Mouse (Mus musculus): Measurements from ENCODE around the gene Cp. TPM values are rescaled to one million over a fixed set of nuclear protein-coding genes. Genes with fewer than 3 reads are reported as not detected.
"Not testable (repeated sequence)": the region's sequence is repeated elsewhere in the genome, so short reads cannot be mapped to it uniquely, and the experiment has no call there.

Gene Cp
- polyA plus RNA-seq (2012; rRNA removed), result 9.6 and 10.5 TPM in 2 replicates

- DNase-seq (ENCODE audit: extremely low spot score in 1 of 2, low spot score in 1 of 2), result no peak
Measured at GRCm38 (mm10) chr3:19956885-19957284, at the start of gene Cp. TSS of gene Cp (plus strand) at chr3:19957054.

- DNase-seq (ENCODE audit: extremely low spot score in 1 of 2, low spot score in 1 of 2), result no peak
Measured at GRCm38 (mm10) chr3:19948552-19948951, 8.3 kb upstream of the Cp start.

- not testable (repeated sequence) for DNase-seq (ENCODE audit: extremely low spot score in 1 of 2, low spot score in 1 of 2)
Measured at GRCm38 (mm10) chr3:19949401-19949800, 7.5 kb upstream of the Cp start.

- no peak for DNase-seq (ENCODE audit: extremely low spot score in 1 of 2, low spot score in 1 of 2)
Measured at GRCm38 (mm10) chr3:19953425-19953824, 3.4 kb upstream of the Cp start.

GRCm38 (mm10) chr3:19953865-19954264 lies 3.0 kb upstream of the Cp start:
- peak in 1 of 2 experiments; percentile 12 for DNase-seq (ENCODE audit: extremely low spot score in 1 of 2, low spot score in 1 of 2)

GRCm38 (mm10) chr3:19958031-19958430 lies 1.2 kb downstream of the Cp start:
- DNase-seq (ENCODE audit: extremely low spot score in 1 of 2, low spot score in 1 of 2), result no peak

GRCm38 (mm10) chr3:19958983-19959382 lies 2.1 kb downstream of the Cp start:
- no peak for DNase-seq (ENCODE audit: extremely low spot score in 1 of 2, low spot score in 1 of 2)

- no peak for DNase-seq (ENCODE audit: extremely low spot score in 1 of 2, low spot score in 1 of 2)
Measured at GRCm38 (mm10) chr3:19960570-19961114, 3.8 kb downstream of the Cp start.

GRCm38 (mm10) chr3:19961341-19961740 lies 4.5 kb downstream of the Cp start:
- DNase-seq (ENCODE audit: extremely low spot score in 1 of 2, low spot score in 1 of 2), result no peak

GRCm38 (mm10) chr3:19962769-19963513 lies 6.1 kb downstream of the Cp start:
- no peak for DNase-seq (ENCODE audit: extremely low spot score in 1 of 2, low spot score in 1 of 2)

- DNase-seq (ENCODE audit: extremely low spot score in 1 of 2, low spot score in 1 of 2), result no peak
Measured at GRCm38 (mm10) chr3:19964625-19965188, 7.9 kb downstream of the Cp start.

- no peak for DNase-seq (ENCODE audit: extremely low spot score in 1 of 2, low spot score in 1 of 2)
Measured at GRCm38 (mm10) chr3:19965239-19965638, 8.4 kb downstream of the Cp start.

- DNase-seq (ENCODE audit: extremely low spot score in 1 of 2, low spot score in 1 of 2), result no peak
Measured at GRCm38 (mm10) chr3:19966072-19966471, 9.2 kb downstream of the Cp start.

GRCm38 (mm10) chr3:19978474-19978873 lies 21.6 kb downstream of the Cp start:
- DNase-seq (ENCODE audit: extremely low spot score in 1 of 2, low spot score in 1 of 2), result no peak

- no peak for DNase-seq (ENCODE audit: extremely low spot score in 1 of 2, low spot score in 1 of 2)
Measured at GRCm38 (mm10) chr3:19981156-19981555, 24.3 kb downstream of the Cp start.

GRCm38 (mm10) chr3:19982846-19983245 lies 26.0 kb downstream of the Cp start:
- no peak for DNase-seq (ENCODE audit: extremely low spot score in 1 of 2, low spot score in 1 of 2)

GRCm38 (mm10) chr3:19986123-19986522 lies 29.3 kb downstream of the Cp start:
- no peak for DNase-seq (ENCODE audit: extremely low spot score in 1 of 2, low spot score in 1 of 2)

- no peak for DNase-seq (ENCODE audit: extremely low spot score in 1 of 2, low spot score in 1 of 2)
Measured at GRCm38 (mm10) chr3:19990031-19990430, 33.2 kb downstream of the Cp start.

GRCm38 (mm10) chr3:19992388-19992787 lies 35.5 kb downstream of the Cp start:
- no peak for DNase-seq (ENCODE audit: extremely low spot score in 1 of 2, low spot score in 1 of 2)

GRCm38 (mm10) chr3:19999551-19999950 lies 42.7 kb downstream of the Cp start:
- peak; percentile 46 to 55 for DNase-seq (ENCODE audit: extremely low spot score in 1 of 2, low spot score in 1 of 2)

- no peak for DNase-seq (ENCODE audit: extremely low spot score in 1 of 2, low spot score in 1 of 2)
Measured at GRCm38 (mm10) chr3:20000806-20001205, 44.0 kb downstream of the Cp start.

- DNase-seq (ENCODE audit: extremely low spot score in 1 of 2, low spot score in 1 of 2), result peak in 1 of 2 experiments; percentile 37
Measured at GRCm38 (mm10) chr3:20002786-20003185, 45.9 kb downstream of the Cp start.

Measured in frontal cortex, adult 2 months (tissue).